In genomic region chr11:119392001-119392614, GRCm38 (mm10) we compare ENCODE assay signal across 8 mouse cellular contexts. TPM values are rescaled to one million over a fixed set of nuclear protein-coding genes. Genes with fewer than 3 reads are reported as not detected.
DNase-seq lines count a peak whose midpoint lies in the region; ATAC-seq and TF ChIP-seq lines count a peak whose summit lies in the region.

No protein-coding gene starts in this region.

- no peak for TF ChIP-seq CTCF in E14TG2a.4 (conservative IDR thresholded peaks at IDR 0.05; ENCODE audit: low read length)
- no peak for TF ChIP-seq CTCF in liver, adult 2 months (IDR thresholded peaks at IDR 0.05; ENCODE audit: low read depth, low read length)

- peak overlapping the region; percentile 78 for H3K4me3 ChIP-seq in E14TG2a.4 (replicated peaks; ENCODE audit: low read length)
- H3K4me3 ChIP-seq in forebrain, embryonic 15.5 days: no peak overlapping the region
- peak overlapping the region; percentile 24; the same call in 1 of the 2 replicates for H3K4me3 ChIP-seq in hindbrain, embryonic 14.5 days (replicated peaks; ENCODE audit: low read length)
- H3K4me3 ChIP-seq in liver, adult 2 months (ENCODE audit: insufficient read depth, low read depth, low read length): peak overlapping the region; percentile 28

- 9% methylated on average over 12 of the region's 12 CpGs for WGBS in forebrain, embryonic 15.5 days
- 10% methylated on average over 12 of the region's 12 CpGs for WGBS in hindbrain, embryonic 14.5 days
- WGBS in liver, adult 2 months: 7% methylated on average over 12 of the region's 12 CpGs

- no peaks in the 10 kb centered on the region for H3K9me3 ChIP-seq in E14TG2a.4 (ENCODE audit: low read length)
- no peaks in the 10 kb centered on the region for H3K9me3 ChIP-seq in forebrain, embryonic 15.5 days
- H3K9me3 ChIP-seq in hindbrain, embryonic 14.5 days (ENCODE audit: control insufficient read depth, low read length): no peaks in the 10 kb centered on the region

- DNase-seq in adrenal gland, adult 8-10 months: peak; percentile 78
- no peak for DNase-seq in hindbrain, embryonic 14.5 days (ENCODE audit: low spot score)
- peak; percentile 65 for DNase-seq in liver, adult 2 months (ENCODE audit: extremely low read depth, low read depth, low spot score)
- DNase-seq in urinary bladder, postnatal 36 days (ENCODE audit: low spot score in 2 of 2): peak; percentile 68 to 79
- no peak for DNase-seq in frontal cortex, postnatal 14 days (ENCODE audit: low spot score in 2 of 2)

- peaks cover 70% of the 10 kb centered on the region for H3K27me3 ChIP-seq in E14TG2a.4 (ENCODE audit: insufficient read depth, low read length)
- peaks cover 67% of the 10 kb centered on the region for H3K27me3 ChIP-seq in forebrain, embryonic 15.5 days
- H3K27me3 ChIP-seq in hindbrain, embryonic 14.5 days (ENCODE audit: control insufficient read depth, insufficient read depth, low read length): peaks cover 90% of the 10 kb centered on the region
- H3K27me3 ChIP-seq in liver, adult 2 months (ENCODE audit: control insufficient read depth, insufficient read depth, low read length): no peaks in the 10 kb centered on the region

- no peak overlapping the region for H3K27ac ChIP-seq in forebrain, embryonic 15.5 days (replicated peaks)
- no peak overlapping the region for H3K27ac ChIP-seq in hindbrain, embryonic 14.5 days
- H3K27ac ChIP-seq in liver, adult 2 months (replicated peaks; ENCODE audit: insufficient read depth, low read depth, low read length): peak overlapping the region; percentile 98

- 0 out of 2 replicates have a peak overlapping the region, but pooled peaks have one; percentile 70 for H3K4me2 ChIP-seq in forebrain, embryonic 15.5 days (replicated peaks)
- H3K4me2 ChIP-seq in hindbrain, embryonic 14.5 days (replicated peaks): peak overlapping the region; percentile 53

- H3K36me3 ChIP-seq in E14TG2a.4 (ENCODE audit: insufficient read depth, low read length): no peaks in the 10 kb centered on the region
- no peaks in the 10 kb centered on the region for H3K36me3 ChIP-seq in forebrain, embryonic 15.5 days
- H3K36me3 ChIP-seq in hindbrain, embryonic 14.5 days (replicated peaks; ENCODE audit: control insufficient read depth, insufficient read depth): no peaks in the 10 kb centered on the region
- no peaks in the 10 kb centered on the region; the same call in 1 of the 2 replicates for H3K36me3 ChIP-seq in liver, adult 2 months (ENCODE audit: control insufficient read depth, insufficient read depth, low read length)

- peaks cover 17% of the 10 kb centered on the region; the same call in 1 of the 2 replicates for H3K79me2 ChIP-seq in liver, adult 2 months (ENCODE audit: control insufficient read depth, insufficient read depth, low read length)

- TF ChIP-seq POLR2A in liver, adult 2 months (IDR thresholded peaks at IDR 0.05; ENCODE audit: extremely low read depth, insufficient read depth, low read length): 0 out of 2 replicates have a peak, but pooled peaks have one; percentile 49

- peaks cover 95% of the 10 kb centered on the region for H3K4me1 ChIP-seq in E14TG2a.4 (replicated peaks; ENCODE audit: low read depth, low read length)
- H3K4me1 ChIP-seq in forebrain, embryonic 15.5 days: peaks cover 32% of the 10 kb centered on the region
- H3K4me1 ChIP-seq in hindbrain, embryonic 14.5 days (replicated peaks; ENCODE audit: control insufficient read depth, insufficient read depth, low read length): peaks cover 9% of the 10 kb centered on the region; the same call in 1 of the 2 replicates
- peaks cover 29% of the 10 kb centered on the region for H3K4me1 ChIP-seq in liver, adult 2 months (ENCODE audit: control insufficient read depth, insufficient read depth, low read length)

- no peak overlapping the region for H3K9ac ChIP-seq in forebrain, embryonic 15.5 days (replicated peaks)
- no peak overlapping the region for H3K9ac ChIP-seq in hindbrain, embryonic 14.5 days
- peak overlapping the region; percentile 44 for H3K9ac ChIP-seq in liver, adult 2 months (ENCODE audit: low read depth, low read length)

- ATAC-seq in forebrain, embryonic 15.5 days (replicated peaks): no peak
- no peak for ATAC-seq in hindbrain, embryonic 14.5 days (ENCODE audit: low FRiP score)
- peak; percentile 80 for ATAC-seq in neutrophil, adult 5-6 weeks (ENCODE audit: extremely low read depth, insufficient number of reproducible peaks, low FRiP score, poor library complexity, severe bottlenecking)

RNA-seq across cellular contexts. Expression of gene Rnf213, which starts 0.8 kb away (rescaled TPM):
- 10 to 100 TPM; 28.2 to 41.6 (median 36.2) TPM for total RNA-seq in adrenal gland, adult 8-10 months (2022)
- polyA plus RNA-seq in forebrain, embryonic 15.5 days (2015; fragmentation: Nextera tagmentation; extraction: Ambion mirVana): 0.75 and 1.4 TPM in 2 replicates
- polyA plus RNA-seq in hindbrain, embryonic 14.5 days (2014; fragmentation: Nextera tagmentation; extraction: Ambion mirVana): 1.5 and 2.2 TPM in 2 replicates
- 43.4 and 43.5 TPM in 2 replicates for total RNA-seq in liver, adult 2 months (2014; rRNA removed)
- 11.1 and 16.9 TPM in 2 replicates for polyA plus RNA-seq in liver, adult 2 months (2012; rRNA removed)
- total RNA-seq in neutrophil, adult 5-6 weeks (2017): 126 and 130 TPM in 2 replicates

RNA-seq across cellular contexts. Expression of gene Slc26a11, which starts 36.8 kb away (rescaled TPM):
- 10 to 100 TPM in 2 of 4 experiments, 1 to 10 TPM in 2; 9.0 to 10.2 (median 9.9) TPM for total RNA-seq in adrenal gland, adult 8-10 months (2022)
- 3.5 and 3.9 TPM in 2 replicates for polyA plus RNA-seq in forebrain, embryonic 15.5 days (2015; fragmentation: Nextera tagmentation; extraction: Ambion mirVana)
- 5.0 and 6.0 TPM in 2 replicates for polyA plus RNA-seq in hindbrain, embryonic 14.5 days (2014; fragmentation: Nextera tagmentation; extraction: Ambion mirVana)
- 2.5 and 3.9 TPM in 2 replicates for total RNA-seq in liver, adult 2 months (2014; rRNA removed)
- 5.3 and 7.5 TPM in 2 replicates for polyA plus RNA-seq in liver, adult 2 months (2012; rRNA removed)
- 18.0 and 23.0 TPM in 2 replicates for total RNA-seq in neutrophil, adult 5-6 weeks (2017)

RNA-seq across cellular contexts. Expression of gene Sgsh, which starts 36.8 kb away (rescaled TPM):
- 10 to 100 TPM; 21.9 to 28.3 (median 24.9) TPM for total RNA-seq in adrenal gland, adult 8-10 months (2022)
- 3.0 and 3.7 TPM in 2 replicates for polyA plus RNA-seq in forebrain, embryonic 15.5 days (2015; fragmentation: Nextera tagmentation; extraction: Ambion mirVana)
- 3.4 and 5.1 TPM in 2 replicates for polyA plus RNA-seq in hindbrain, embryonic 14.5 days (2014; fragmentation: Nextera tagmentation; extraction: Ambion mirVana)
- total RNA-seq in liver, adult 2 months (2014; rRNA removed): 2.1 and 2.6 TPM in 2 replicates
- polyA plus RNA-seq in liver, adult 2 months (2012; rRNA removed): 8.7 and 11.9 TPM in 2 replicates
- 15.7 and 17.9 TPM in 2 replicates for total RNA-seq in neutrophil, adult 5-6 weeks (2017)

Comparison
In these comparisons a context has a peak if more than half of its experiments do, and no peak if none do; other contexts are left out.
1. DNase-seq: peak in adrenal gland, adult 8-10 months (single experiment), liver, adult 2 months (single experiment) and urinary bladder, postnatal 36 days (2 of 2); none in hindbrain, embryonic 14.5 days (single experiment) and frontal cortex, postnatal 14 days (0 of 2).